In the genomic region with DNA sequence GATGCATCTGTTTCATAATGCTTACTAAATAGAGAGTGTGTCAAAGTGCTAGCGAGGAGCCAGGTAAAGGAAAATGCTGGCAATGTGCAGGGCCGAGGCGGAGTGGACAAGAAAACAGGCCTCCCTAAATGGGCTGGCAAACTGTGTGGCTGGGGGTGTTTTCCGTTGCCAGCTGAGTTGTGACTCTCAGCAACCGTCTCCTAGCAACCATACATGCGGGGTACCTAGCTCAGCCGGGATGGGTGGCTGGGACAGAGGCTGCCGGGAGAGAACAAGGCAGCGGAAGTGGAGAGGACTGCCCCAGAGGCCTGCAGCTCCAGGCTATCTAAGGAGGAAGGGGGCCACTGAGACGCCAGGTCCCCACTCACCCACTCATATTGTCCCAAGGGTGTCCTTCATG, we compare ENCODE assay signal across 10 mouse cellular contexts.
DNase-seq lines count a peak whose midpoint lies in the region; ATAC-seq and TF ChIP-seq lines count a peak whose summit lies in the region.
"Had no signal": no experiment of that assay in that cellular context is flagged by ENCODE, and none has a peak within 500 bp of the region (broad histone marks: within the 10 kb centered on the region; RNA-seq: fewer than 3 reads in every experiment).

No protein-coding gene starts in this region.

- no peak overlapping the region for H3K4me3 ChIP-seq in forebrain, postnatal 0 days (ENCODE audit: low read depth, low read length)
- no peak overlapping the region for H3K4me3 ChIP-seq in neural tube, embryonic 11.5 days (ENCODE audit: low read depth, low read length)
- no peak overlapping the region for H3K4me3 ChIP-seq in lung, adult 2 months (replicated peaks; ENCODE audit: extremely low read depth, low read depth, low read length)

- WGBS in forebrain, postnatal 0 days = 13% methylated on average over 10 of the region's 10 CpGs
- WGBS in neural tube, embryonic 11.5 days = 36% methylated on average over 10 of the region's 10 CpGs
- 43% methylated on average over 10 of the region's 10 CpGs for WGBS in lung, adult 2 months

- H3K27ac ChIP-seq in forebrain, postnatal 0 days (ENCODE audit: low read depth, low read length) = no peak overlapping the region
- H3K27ac ChIP-seq in neural tube, embryonic 11.5 days (ENCODE audit: low read depth, low read length) = no peak overlapping the region

- H3K4me1 ChIP-seq in forebrain, postnatal 0 days (ENCODE audit: insufficient read depth) = peaks cover 14% of the 10 kb centered on the region
- H3K4me1 ChIP-seq in neural tube, embryonic 11.5 days (ENCODE audit: control insufficient read depth, insufficient read depth, low read length) = peaks cover 5% of the 10 kb centered on the region
- no peaks in the 10 kb centered on the region for H3K4me1 ChIP-seq in lung, adult 2 months (ENCODE audit: control insufficient read depth, insufficient read depth, low read length)

- H3K9me3 ChIP-seq in forebrain, postnatal 0 days (ENCODE audit: low read length) = no peaks in the 10 kb centered on the region
- no peaks in the 10 kb centered on the region for H3K9me3 ChIP-seq in neural tube, embryonic 11.5 days (ENCODE audit: control insufficient read depth, low read length)

- no peaks in the 10 kb centered on the region for H3K27me3 ChIP-seq in forebrain, postnatal 0 days (ENCODE audit: insufficient read depth, low read length)
- no peaks in the 10 kb centered on the region for H3K27me3 ChIP-seq in neural tube, embryonic 11.5 days (ENCODE audit: control insufficient read depth, insufficient read depth, low read length)

- TF ChIP-seq CTCF in brain, embryonic 14.5 days (IDR thresholded peaks at IDR 0.05; ENCODE audit: borderline replicate concordance, extremely low read depth, insufficient read depth, insufficient read length) = no peak
- no peak for TF ChIP-seq CTCF in forebrain, postnatal 0 days (IDR thresholded peaks at IDR 0.05; ENCODE audit: low read depth)
- no peak for TF ChIP-seq CTCF in lung, adult 2 months (IDR thresholded peaks at IDR 0.05; ENCODE audit: insufficient read depth, low read length)

- no peak overlapping the region for H3K4me2 ChIP-seq in forebrain, postnatal 0 days (ENCODE audit: low read depth)
- H3K4me2 ChIP-seq in neural tube, embryonic 11.5 days (ENCODE audit: low read depth) = no peak overlapping the region

- no peak for TF ChIP-seq POLR2A in brain, embryonic 14.5 days (IDR thresholded peaks at IDR 0.05; ENCODE audit: borderline replicate concordance, extremely low read depth, insufficient read depth, insufficient read length, poor library complexity, severe bottlenecking)
- TF ChIP-seq POLR2A in lung, adult 2 months (IDR thresholded peaks at IDR 0.05; ENCODE audit: borderline replicate concordance, extremely low read depth, low read depth, low read length) = no peak

- no peaks in the 10 kb centered on the region for H3K36me3 ChIP-seq in forebrain, postnatal 0 days (ENCODE audit: insufficient read depth)
- no peaks in the 10 kb centered on the region for H3K36me3 ChIP-seq in neural tube, embryonic 11.5 days (ENCODE audit: control insufficient read depth, insufficient read depth, low read length)

- peak; percentile 81 for ATAC-seq in forebrain, postnatal 0 days
- peak; percentile 61; the same call in 1 of the 2 replicates for ATAC-seq in neural tube, embryonic 11.5 days (ENCODE audit: insufficient read depth, low FRiP score, low TSS enrichment)
- ATAC-seq: liver, postnatal 0 days had no signal

- peak; percentile 85 for DNase-seq in brain, embryonic 14.5 days (ENCODE audit: low read depth)
- DNase-seq in forebrain, postnatal 0 days = peak; percentile 63
- DNase-seq in layer of hippocampus, postnatal 36 days = peak; percentile 71 to 78
- peak; percentile 61 for DNase-seq in neural tube, embryonic 11.5 days (ENCODE audit: low spot score)
- no peak for DNase-seq in liver
- DNase-seq in cerebellum, postnatal 25 days = no peak
- DNase-seq in c-Kit-positive CD71-positive TER-119-positive erythroid progenitor cells, embryonic 14.5 days (ENCODE audit: low spot score) = no peak
- no peak for DNase-seq in lung, adult 2 months
- DNase-seq: adrenal gland, postnatal 25 days; liver, postnatal 0 days had no signal

- no peak overlapping the region for H3K9ac ChIP-seq in forebrain, postnatal 0 days
- H3K9ac ChIP-seq in neural tube, embryonic 11.5 days (ENCODE audit: low read length) = no peak overlapping the region
- H3K9ac ChIP-seq: liver, postnatal 0 days had no signal

Comparison
In these comparisons a context has a peak if more than half of its experiments do, and no peak if none do; other contexts are left out.
1. DNase-seq: peak in brain, embryonic 14.5 days (single experiment), forebrain, postnatal 0 days (single experiment), layer of hippocampus, postnatal 36 days (2 of 2) and neural tube, embryonic 11.5 days (single experiment); none in liver (single experiment), cerebellum, postnatal 25 days (0 of 2), c-Kit-positive CD71-positive TER-119-positive erythroid progenitor cells, embryonic 14.5 days (single experiment) and lung, adult 2 months (single experiment).